ENCODE assay signal across 51 mouse cellular contexts in genomic region chr1:45891986-45892385, GRCm38 (mm10). TPM values are rescaled to one million over a fixed set of nuclear protein-coding genes. Genes with fewer than 3 reads are reported as not detected.
"Had no signal": no experiment of that assay in that cellular context is flagged by ENCODE, and none has a peak within 500 bp of the region (broad histone marks: within the 10 kb centered on the region; RNA-seq: fewer than 3 reads in every experiment).

No protein-coding gene starts in this region.

- H3K27ac ChIP-seq: heart, embryonic 10.5 days; heart, embryonic 13.5 days; heart, embryonic 15.5 days; hindbrain, embryonic 10.5 days; hindbrain, embryonic 12.5 days; hindbrain, embryonic 13.5 days; hindbrain, embryonic 14.5 days; hindbrain, embryonic 15.5 days; hindbrain, postnatal 0 days; intestine, embryonic 15.5 days; kidney, embryonic 15.5 days; kidney, postnatal 0 days; layer of hippocampus, adult 2 months; left cerebral cortex, adult 2 months had no signal

- H3K4me1 ChIP-seq: heart, embryonic 10.5 days; heart, embryonic 12.5 days; heart, embryonic 13.5 days; heart, embryonic 15.5 days; hindbrain, embryonic 10.5 days; hindbrain, embryonic 12.5 days; hindbrain, embryonic 13.5 days; hindbrain, embryonic 15.5 days; intestine, embryonic 15.5 days; kidney, embryonic 15.5 days had no signal

- H3K9me3 ChIP-seq: heart, embryonic 10.5 days; heart, embryonic 12.5 days; heart, embryonic 13.5 days; heart, embryonic 15.5 days; hindbrain, embryonic 10.5 days; hindbrain, embryonic 12.5 days; hindbrain, embryonic 13.5 days; hindbrain, embryonic 15.5 days; intestine, embryonic 15.5 days; kidney, embryonic 15.5 days had no signal

- H3K9ac ChIP-seq: heart, embryonic 12.5 days; heart, embryonic 13.5 days; heart, embryonic 15.5 days; hindbrain, embryonic 12.5 days; hindbrain, embryonic 13.5 days; hindbrain, embryonic 14.5 days; hindbrain, embryonic 15.5 days; intestine, embryonic 15.5 days; kidney, embryonic 15.5 days had no signal

- ATAC-seq: hindbrain, embryonic 16.5 days; hindbrain, postnatal 0 days; inflammation-experienced regulatory T-cells, adult 6 months; intestine, embryonic 15.5 days; intestine, embryonic 16.5 days; intestine, postnatal 0 days had no signal

- H3K27me3 ChIP-seq: heart, embryonic 12.5 days; heart, embryonic 13.5 days; heart, embryonic 15.5 days; hindbrain, embryonic 12.5 days; hindbrain, embryonic 13.5 days; hindbrain, embryonic 15.5 days; intestine, embryonic 15.5 days; kidney, embryonic 15.5 days had no signal

- H3K4me3 ChIP-seq: heart, embryonic 10.5 days; heart, embryonic 12.5 days; heart, embryonic 13.5 days; heart, embryonic 15.5 days; hindbrain, embryonic 10.5 days; hindbrain, embryonic 12.5 days; hindbrain, embryonic 13.5 days; hindbrain, embryonic 15.5 days; intestine, embryonic 15.5 days; kidney, embryonic 15.5 days; layer of hippocampus, adult 2 months; left cerebral cortex, adult 2 months had no signal

- DNase-seq: heart, postnatal 10 days; heart, postnatal 14 days; heart, postnatal 36 days; heart, postnatal 4 days; kidney, adult 11 months; kidney, adult 18-20 months; kidney, adult 2 months; kidney, adult 8-10 months; kidney, adult 9 months; kidney, postnatal 10 days; kidney, postnatal 14 days; kidney, postnatal 25 days; kidney, postnatal 36 days; kidney, postnatal 4 days; layer of hippocampus, adult 9-11 months had no signal

- H3K4me2 ChIP-seq: heart, embryonic 11.5 days; heart, embryonic 12.5 days; heart, embryonic 13.5 days; heart, embryonic 15.5 days; hindbrain, embryonic 12.5 days; hindbrain, embryonic 13.5 days; hindbrain, embryonic 14.5 days; hindbrain, embryonic 15.5 days; intestine, embryonic 15.5 days; kidney, embryonic 15.5 days had no signal

- H3K36me3 ChIP-seq: heart, embryonic 10.5 days; heart, embryonic 12.5 days; heart, embryonic 13.5 days; heart, embryonic 15.5 days; hindbrain, embryonic 10.5 days; hindbrain, embryonic 12.5 days; hindbrain, embryonic 13.5 days; hindbrain, embryonic 15.5 days; intestine, embryonic 15.5 days; kidney, embryonic 15.5 days had no signal

RNA-seq across cellular contexts. Expression of gene Gm5269, which starts 1.9 kb away (rescaled TPM):
- total RNA-seq: heart, postnatal 10 days; heart, postnatal 14 days; heart, postnatal 25 days; heart, postnatal 36 days; heart, postnatal 4 days; hindbrain, postnatal 0 days; layer of hippocampus, adult 18-20 months; layer of hippocampus, adult 2 months; layer of hippocampus, adult 8-10 months; layer of hippocampus, postnatal 10 days; layer of hippocampus, postnatal 14 days; layer of hippocampus, postnatal 25 days; layer of hippocampus, postnatal 36 days; left cerebral cortex, adult 18-20 months; left cerebral cortex, adult 2 months had no signal
- polyA plus RNA-seq: heart, embryonic 10.5 days; heart, embryonic 11.5 days; heart, embryonic 12.5 days; heart, embryonic 13.5 days; heart, embryonic 14.5 days; heart, embryonic 15.5 days; heart, embryonic 16.5 days; heart, postnatal 0 days; hindbrain, embryonic 10.5 days; hindbrain, embryonic 11.5 days; hindbrain, embryonic 12.5 days; hindbrain, embryonic 13.5 days; hindbrain, embryonic 14.5 days; hindbrain, embryonic 15.5 days; hindbrain, embryonic 16.5 days; hindbrain, postnatal 0 days; inflammation-experienced regulatory T-cells, adult 6 months; intestine, embryonic 14.5 days; intestine, embryonic 15.5 days; intestine, embryonic 16.5 days; intestine, postnatal 0 days; kidney, adult 2 months; kidney, embryonic 14.5 days; kidney, embryonic 15.5 days; kidney, embryonic 16.5 days; kidney, postnatal 0 days; large intestine, adult 2 months had no signal
